Mouse (Mus musculus): ENCODE measurements around the gene Rpgrip1. TPM values are rescaled to one million over a fixed set of nuclear protein-coding genes. Genes with fewer than 3 reads are reported as not detected.
A peak's percentile ranks its signal among the peaks of the same experiment; 100 is the strongest.

The Rpgrip1 gene
- total RNA-seq, 2 experiments from 2014 or later, result 1.7 to 2.2 TPM

DNA sequence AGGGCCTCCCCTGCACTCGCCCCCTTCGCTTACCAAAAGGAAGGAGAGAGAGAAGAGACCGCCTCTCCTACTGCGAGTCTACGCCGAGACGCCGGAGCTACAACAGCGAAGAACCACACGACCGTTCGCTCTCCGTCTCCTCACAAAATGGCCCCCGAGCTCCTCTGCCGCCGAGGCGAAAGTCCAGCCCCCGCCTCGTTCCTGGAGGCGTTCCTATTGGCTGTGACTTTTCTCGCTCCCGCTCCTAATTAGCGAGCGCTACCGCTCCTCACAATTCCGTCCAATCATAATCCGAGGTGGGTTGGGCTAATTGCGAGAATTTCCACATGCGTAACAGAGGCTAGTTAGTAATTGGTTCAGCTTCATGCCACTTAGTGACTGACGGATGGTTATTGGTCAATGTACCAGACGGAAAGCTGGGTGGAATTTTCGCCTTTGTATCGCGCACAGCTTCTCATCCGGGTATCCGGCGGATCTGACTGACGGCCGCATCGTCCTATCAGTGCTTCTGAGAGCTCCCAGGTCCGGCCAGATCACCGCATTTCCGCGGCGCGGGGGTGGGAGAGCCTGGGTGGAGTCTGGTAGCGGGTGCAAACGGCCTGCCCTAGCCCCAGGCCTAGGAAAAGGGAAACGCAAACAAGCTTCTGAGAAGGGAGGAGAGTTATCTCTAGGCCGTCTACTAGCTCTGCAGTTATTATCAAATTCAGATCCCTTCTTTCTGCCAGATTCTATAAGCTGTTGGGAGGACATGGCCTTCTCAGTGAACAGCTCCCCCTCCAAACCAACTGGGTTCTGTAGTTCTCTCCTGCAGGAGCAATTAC, 6.4 kb upstream of the Rpgrip1 start, which contains the start of gene Hnrnpc:
Gene Hnrnpc (minus strand): TSS at position 173 of the 821 bp plus-strand sequence.
- no peak for TF ChIP-seq CTCF (conservative IDR thresholded peaks at IDR 0.05)
- H3K4me3 ChIP-seq, result peak within 1 kb of the TSS; percentile 95
- DNase-seq (ENCODE audit: low spot score in 2 of 2), result peak; percentile 100
- peak within 1 kb of the TSS; percentile 99 for H3K27ac ChIP-seq

- H3K27ac ChIP-seq, result peak overlapping the region; percentile 99
- peak overlapping the region; percentile 56 for H3K4me3 ChIP-seq
- DNase-seq (ENCODE audit: low spot score in 2 of 2), result no peak
- TF ChIP-seq CTCF (conservative IDR thresholded peaks at IDR 0.05), result peak; percentile 53
Measured at GRCm38 (mm10) chr14:52104677-52105285, 5.7 kb upstream of the Rpgrip1 start.

GRCm38 (mm10) chr14:52105308-52105707, 5.2 kb upstream of the Rpgrip1 start:
- Histone ChIP-seq H3K4me3 (no peak overlapping the region), H3K27ac (0 out of 2 replicates have a peak overlapping the region, but pooled peaks have one; percentile 99)
- TF ChIP-seq CTCF (conservative IDR thresholded peaks at IDR 0.05), result no peak
- DNase-seq (ENCODE audit: low spot score in 2 of 2), result no peak

DNA sequence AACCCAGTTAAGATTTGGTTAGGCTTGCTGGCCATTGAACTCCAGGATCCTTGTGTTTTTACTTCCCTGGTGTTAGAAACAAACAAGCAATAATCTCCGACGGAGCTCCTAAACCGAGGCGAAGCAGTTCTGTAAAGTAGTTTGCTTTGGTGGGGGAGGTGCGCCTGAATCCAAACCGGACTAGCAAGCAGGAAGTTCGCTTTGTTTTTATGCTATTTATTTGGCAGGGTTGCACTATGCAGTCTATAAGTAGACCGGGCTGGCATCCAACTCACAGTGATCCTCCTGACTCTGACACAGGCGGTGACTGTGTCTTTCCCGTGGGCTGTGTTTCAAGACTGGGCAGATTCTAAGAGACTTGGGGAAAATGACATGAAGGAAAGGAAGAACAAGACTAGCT, 3.8 kb upstream of the Rpgrip1 start:
- Histone ChIP-seq H3K27ac (peak overlapping the region; percentile 62), H3K4me3 (no peak overlapping the region)
- DNase-seq (ENCODE audit: low spot score in 2 of 2), result peak in 1 of 2 experiments; percentile 16
- no peak for TF ChIP-seq CTCF (conservative IDR thresholded peaks at IDR 0.05)

- no peak for DNase-seq (ENCODE audit: low spot score in 2 of 2)
- TF ChIP-seq CTCF (conservative IDR thresholded peaks at IDR 0.05), result no peak
- H3K27ac ChIP-seq, result no peak overlapping the region
- no peak overlapping the region for H3K4me3 ChIP-seq
Measured at GRCm38 (mm10) chr14:52108025-52108424, 2.5 kb upstream of the Rpgrip1 start.

DNA sequence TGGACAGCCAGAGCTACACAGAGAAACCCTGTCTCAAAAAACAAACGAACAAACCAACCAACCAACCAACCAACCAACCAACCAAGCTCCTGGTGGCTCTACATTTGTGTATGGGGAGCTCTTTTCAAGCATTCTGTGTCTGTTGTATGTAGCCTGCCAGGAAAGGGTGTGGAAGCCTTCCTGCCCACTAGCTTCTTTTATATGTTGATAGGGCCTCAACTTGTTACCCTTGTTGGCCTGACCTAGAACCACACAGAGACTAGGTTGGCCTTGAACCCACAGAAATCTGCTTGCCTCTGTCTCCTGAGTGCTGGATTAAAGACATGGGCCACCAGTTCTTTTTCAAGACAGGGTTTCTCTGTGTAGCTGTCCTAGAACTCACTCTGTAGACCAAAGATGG, 3.6 kb downstream of the Rpgrip1 start:
- no peak for TF ChIP-seq CTCF (conservative IDR thresholded peaks at IDR 0.05)
- H3K27ac ChIP-seq, result no peak overlapping the region
- no peak overlapping the region for H3K4me3 ChIP-seq
- DNase-seq (ENCODE audit: low spot score in 2 of 2), result no peak

DNA sequence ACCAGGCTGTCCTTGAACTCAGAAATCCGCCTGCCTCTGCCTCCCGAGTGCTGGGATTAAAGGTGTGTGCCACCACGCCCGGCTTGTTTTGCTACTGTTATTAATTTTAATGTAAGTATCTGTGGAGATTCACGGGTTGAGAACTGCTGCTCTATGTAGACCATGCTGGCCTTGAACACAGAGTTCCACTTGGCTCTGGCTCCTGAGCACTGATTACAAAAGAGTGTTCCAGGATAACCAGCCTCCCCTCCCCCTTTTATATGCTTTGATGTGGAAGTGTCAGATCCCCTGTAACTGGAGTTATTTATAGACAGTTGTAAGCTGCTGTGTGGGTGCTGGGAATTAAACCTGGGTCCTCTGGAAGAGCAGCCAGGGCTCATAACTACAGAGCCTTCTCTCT, 6.7 kb downstream of the Rpgrip1 start:
- no peak overlapping the region for H3K4me3 ChIP-seq
- no peak for TF ChIP-seq CTCF (conservative IDR thresholded peaks at IDR 0.05)
- no peak overlapping the region for H3K27ac ChIP-seq
- no peak for DNase-seq (ENCODE audit: low spot score in 2 of 2)

GRCm38 (mm10) chr14:52118456-52118822, 7.9 kb downstream of the Rpgrip1 start:
- DNase-seq (ENCODE audit: low spot score in 2 of 2), result no peak
- TF ChIP-seq CTCF (conservative IDR thresholded peaks at IDR 0.05), result no peak
- H3K27ac ChIP-seq, result no peak overlapping the region
- peak overlapping the region; percentile 67; the same call in 1 of the 2 replicates for H3K4me3 ChIP-seq

GRCm38 (mm10) chr14:52118823-52119608, 8.5 kb downstream of the Rpgrip1 start:
- no peak for DNase-seq (ENCODE audit: low spot score in 2 of 2)
- peak; percentile 36; the same call in 1 of the 2 replicates for TF ChIP-seq CTCF (conservative IDR thresholded peaks at IDR 0.05)
- Histone ChIP-seq H3K4me3 (peak overlapping the region; percentile 67), H3K27ac (peak overlapping the region; percentile 72)

- TF ChIP-seq CTCF (conservative IDR thresholded peaks at IDR 0.05), result no peak
- Histone ChIP-seq H3K27ac (no peak overlapping the region), H3K4me3 (no peak overlapping the region; the same call in 1 of the 2 replicates)
- no peak for DNase-seq (ENCODE audit: low spot score in 2 of 2)
Measured at GRCm38 (mm10) chr14:52120169-52120568, 9.7 kb downstream of the Rpgrip1 start.

DNA sequence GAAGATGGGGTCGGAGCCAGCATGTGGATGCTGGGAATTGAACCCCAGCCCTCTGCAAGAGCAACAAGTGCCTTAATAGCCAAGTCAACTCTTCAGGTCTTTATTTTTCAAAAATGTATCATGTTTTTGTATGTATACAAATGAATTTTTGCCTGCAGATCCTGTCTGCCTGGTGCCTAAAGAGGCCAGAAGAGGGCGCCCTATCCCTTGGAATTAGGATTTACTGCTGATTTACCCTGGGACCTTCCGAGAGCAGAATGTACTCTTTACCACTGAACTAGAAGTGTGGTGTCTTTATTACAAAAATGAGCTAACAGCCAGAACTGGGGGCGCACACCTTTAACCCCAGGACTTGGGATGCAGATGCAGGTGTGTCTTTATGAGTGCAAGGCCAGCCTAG, 13.4 kb downstream of the Rpgrip1 start:
- Histone ChIP-seq H3K4me3 (no peak overlapping the region), H3K27ac (no peak overlapping the region)
- TF ChIP-seq CTCF (conservative IDR thresholded peaks at IDR 0.05), result peak; percentile 91
- peak; percentile 47 to 80 for DNase-seq (ENCODE audit: low spot score in 2 of 2)

- no peak for DNase-seq (ENCODE audit: low spot score in 2 of 2)
- no peak overlapping the region for H3K27ac ChIP-seq
- H3K4me3 ChIP-seq, result no peak overlapping the region
- no peak for TF ChIP-seq CTCF (conservative IDR thresholded peaks at IDR 0.05)
Measured at GRCm38 (mm10) chr14:52124636-52125035, 14.1 kb downstream of the Rpgrip1 start.

GRCm38 (mm10) chr14:52133584-52133983, 23.1 kb downstream of the Rpgrip1 start:
- TF ChIP-seq CTCF (conservative IDR thresholded peaks at IDR 0.05), result no peak
- Histone ChIP-seq H3K4me3 (no peak overlapping the region), H3K27ac (no peak overlapping the region)
- DNase-seq (ENCODE audit: low spot score in 2 of 2), result no peak
